Mouse (Mus musculus): ENCODE results near the gene Anks1b.

GRCm38 (mm10) chr10:90970560-90970959 lies 1097.3 kb downstream of the Anks1b start:
- TF ChIP-seq POLR2A (IDR thresholded peaks at IDR 0.05; ENCODE audit: control insufficient read depth, low read depth, low read length): no peak
- no peak for TF ChIP-seq CTCF (IDR thresholded peaks at IDR 0.05; ENCODE audit: control insufficient read depth, insufficient read depth, insufficient replicate concordance, low read depth, low read length)

Measured in testis, adult 2 months (tissue).